Mouse (Mus musculus) heart, postnatal 10 days (tissue): ENCODE results near the gene Fam43a. TPM values are rescaled to one million over a fixed set of nuclear protein-coding genes. Genes with fewer than 3 reads are reported as not detected.

Experiments used
- DNase-seq, 2 experiments: peaks; one replicate each; pipeline ENCODE4 v3.0.0; 2021
- intact Hi-C: fragments of 180-260 bp; cut with DNase I; formaldehyde crosslinking; loops from one replicate; pipeline ENCODE4 v1.15.1; 2025
- total RNA-seq, 2 experiments: library from RNA; stranded (reverse); gene quantifications; 2 replicates each; pipeline ENCODE4 v1.2.3; 2021

Fam43a gene
- total RNA-seq, 2 experiments from 2014 or later, result 40.3 to 46.5 TPM

DNA sequence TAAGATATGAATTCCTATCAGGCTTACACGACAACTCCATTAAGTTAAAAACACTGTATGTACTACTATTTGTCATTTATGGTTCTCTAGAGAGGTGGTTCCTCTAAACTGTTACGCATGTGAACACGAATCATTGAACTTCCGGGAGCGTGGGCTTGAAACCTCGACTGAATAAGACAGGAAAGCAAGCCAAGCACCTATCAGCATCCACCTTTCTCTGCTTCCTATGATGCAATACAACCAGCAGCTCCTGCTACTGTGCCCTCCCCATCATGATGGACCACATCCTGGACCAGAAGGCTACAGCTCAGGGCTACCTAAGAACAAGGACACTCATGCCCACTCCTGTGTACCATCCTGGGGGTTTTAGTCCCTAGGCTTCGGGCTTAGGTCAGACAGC, 24.1 kb downstream of the Fam43a start:
- intact Hi-C loops, result no loop called here
- no peak for DNase-seq

DNA sequence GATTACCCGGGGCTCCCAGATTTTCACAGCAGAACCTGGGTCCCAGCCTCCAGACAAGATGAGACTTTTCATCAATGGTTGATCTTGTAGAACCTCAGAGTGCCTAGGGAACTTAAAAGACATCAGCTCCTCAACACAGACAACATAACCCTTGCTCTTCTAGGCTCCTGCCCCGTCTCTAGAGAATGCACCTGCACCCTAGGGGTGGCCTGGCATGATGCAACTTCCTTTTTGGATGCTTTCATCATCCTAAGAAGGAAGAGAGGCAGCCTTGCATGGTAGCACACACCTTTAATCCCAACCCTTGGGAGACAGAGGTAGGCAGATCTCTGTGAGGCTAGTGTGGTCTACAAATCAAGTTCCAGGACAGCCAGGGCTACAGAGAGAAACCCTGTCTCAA, 25.1 kb downstream of the Fam43a start:
- no peak for DNase-seq
- intact Hi-C loops, result no loop called here

DNA sequence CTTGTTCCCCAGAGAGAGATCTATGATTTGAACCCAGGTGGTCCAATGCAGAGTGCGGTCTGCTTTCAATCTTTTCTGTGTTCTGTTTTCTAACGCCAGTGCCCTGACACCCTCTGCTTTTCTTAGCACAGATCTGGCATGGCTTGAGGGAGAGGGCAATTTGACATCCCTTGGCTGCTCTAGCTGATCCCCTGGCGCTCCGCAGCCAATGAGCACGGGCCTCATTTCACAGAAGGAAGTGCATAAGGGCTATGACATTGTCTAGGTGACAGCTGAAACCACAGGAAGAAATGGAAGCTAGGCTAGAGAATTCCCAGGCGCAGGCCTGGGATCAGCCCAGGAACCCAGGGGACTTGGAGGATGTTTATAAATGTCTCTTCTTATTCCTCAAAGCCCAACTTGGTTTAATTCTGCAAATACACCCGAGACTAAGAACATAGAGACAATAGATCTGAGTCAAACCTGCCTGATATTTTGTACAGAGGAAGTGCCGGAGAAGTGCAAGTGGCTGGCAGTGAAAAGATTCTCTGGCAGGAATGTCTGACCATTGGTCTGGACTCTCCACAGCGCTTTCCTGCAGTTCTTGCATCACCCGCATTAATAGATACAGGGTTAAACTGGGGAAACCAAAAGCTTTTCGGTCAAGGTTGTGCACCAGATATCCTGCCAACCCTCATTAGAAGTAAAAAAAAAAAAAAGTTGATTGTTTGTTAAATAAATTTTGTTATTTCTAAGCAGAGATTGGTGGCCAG, 28.2 kb downstream of the Fam43a start:
- peak; percentile 28 to 44 for DNase-seq

DNA sequence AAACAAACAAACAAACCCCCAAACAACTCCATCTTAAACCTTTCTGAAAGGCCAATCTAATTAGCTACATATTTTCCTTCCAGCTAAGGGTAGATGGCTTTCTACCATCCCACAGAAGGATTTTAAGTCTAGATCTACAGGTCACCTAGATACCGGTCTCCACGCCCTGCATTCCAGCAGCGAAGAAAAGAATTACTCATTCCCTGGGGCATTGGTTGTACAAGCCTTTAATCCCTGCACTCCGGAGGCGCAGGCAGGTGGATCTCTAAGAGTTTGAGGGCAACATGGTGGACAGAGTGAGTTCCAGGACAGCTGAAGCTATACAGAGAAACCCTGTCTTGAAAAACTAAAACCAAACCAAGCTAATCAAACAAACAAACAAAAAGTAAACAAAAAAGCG, 28.9 kb downstream of the Fam43a start:
- intact Hi-C loops, result no loop called here
- no peak for DNase-seq

More for the DNA sequence above, 28.2 kb downstream of the Fam43a start:
- intact Hi-C loops, result no loop called here

DNA sequence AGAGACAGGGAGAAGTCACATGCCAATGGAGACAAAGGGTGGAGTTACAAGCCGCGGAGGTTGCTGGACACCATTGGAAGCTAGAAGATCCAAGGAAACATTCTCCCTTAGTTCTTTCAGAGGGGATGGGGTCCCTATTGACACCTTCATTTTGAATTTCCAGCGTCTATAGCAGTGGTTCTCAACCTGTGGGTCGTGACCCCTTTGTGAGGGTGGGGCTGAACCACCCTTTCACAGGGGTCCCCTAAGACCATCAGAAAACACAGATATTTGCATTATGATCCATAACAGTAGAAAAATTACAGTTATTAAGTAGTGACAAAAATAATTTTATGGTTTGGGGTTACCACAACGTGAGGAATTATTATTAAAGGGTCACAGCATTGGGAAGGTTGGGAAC, 30.0 kb downstream of the Fam43a start:
- intact Hi-C loops, result no loop called here

DNA sequence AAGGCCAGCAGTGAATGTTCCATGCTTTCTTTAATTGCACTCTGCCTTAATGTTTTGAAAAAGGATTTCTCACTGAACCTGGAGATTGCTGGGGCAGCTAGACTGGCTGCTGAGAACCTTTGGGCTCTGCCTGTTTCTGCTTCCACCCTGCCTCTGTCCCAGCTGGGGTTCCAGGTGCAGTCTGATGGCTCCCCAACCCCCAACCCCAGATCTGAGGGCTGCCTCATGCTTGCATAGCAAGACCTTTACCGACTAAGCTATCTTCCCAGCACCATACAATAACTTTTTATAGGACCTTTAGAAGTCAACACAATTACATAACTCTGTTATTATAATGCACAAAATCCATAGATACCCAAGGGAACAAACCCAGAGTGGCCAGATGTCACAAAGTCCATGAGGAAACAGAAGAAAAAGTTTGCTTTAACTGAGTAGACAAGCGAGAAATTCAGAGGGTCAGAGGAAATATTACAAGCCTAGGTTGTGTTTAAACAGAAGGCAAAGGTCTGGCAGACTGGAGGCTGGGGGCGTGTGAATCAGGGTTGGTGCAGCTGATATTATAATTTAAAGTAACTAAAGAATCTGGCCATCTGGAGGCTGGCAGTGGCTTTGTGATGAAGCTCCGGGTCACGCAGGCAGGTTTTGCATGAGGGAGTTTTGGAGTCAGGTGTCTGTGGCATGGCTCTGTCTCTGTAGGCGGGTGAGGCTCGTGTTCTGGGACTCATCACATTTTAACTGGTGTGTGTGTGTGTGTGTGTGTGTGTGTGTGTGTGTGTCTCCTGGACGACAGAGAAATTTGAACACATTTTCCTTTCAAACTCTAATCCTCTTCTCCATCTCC, 34.6 kb downstream of the Fam43a start:
- no peak for DNase-seq
- intact Hi-C loops, result no loop called here

More for the DNA sequence above, 30.0 kb downstream of the Fam43a start:
- no peak for DNase-seq

DNA sequence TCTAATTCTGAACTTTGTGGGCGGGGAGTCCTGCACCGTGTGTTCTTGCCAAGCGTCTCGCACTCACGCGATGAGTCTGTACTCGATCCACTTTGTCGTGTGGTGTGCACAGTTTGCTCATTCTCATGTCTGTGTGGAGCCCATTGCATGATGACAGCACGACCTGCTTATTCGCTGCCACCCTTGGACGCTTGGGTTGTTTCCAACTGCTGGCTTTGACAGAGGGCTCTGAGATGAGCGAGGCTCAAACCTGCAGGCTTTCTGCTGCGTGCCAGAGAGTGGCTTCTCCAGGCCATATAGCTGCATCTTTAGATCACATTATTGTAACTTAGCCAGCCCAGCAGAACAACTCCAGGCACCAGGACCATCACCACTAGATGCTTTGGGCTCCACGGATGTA, 39.1 kb downstream of the Fam43a start:
- DNase-seq, result no peak
- intact Hi-C loops, result no loop called here

DNA sequence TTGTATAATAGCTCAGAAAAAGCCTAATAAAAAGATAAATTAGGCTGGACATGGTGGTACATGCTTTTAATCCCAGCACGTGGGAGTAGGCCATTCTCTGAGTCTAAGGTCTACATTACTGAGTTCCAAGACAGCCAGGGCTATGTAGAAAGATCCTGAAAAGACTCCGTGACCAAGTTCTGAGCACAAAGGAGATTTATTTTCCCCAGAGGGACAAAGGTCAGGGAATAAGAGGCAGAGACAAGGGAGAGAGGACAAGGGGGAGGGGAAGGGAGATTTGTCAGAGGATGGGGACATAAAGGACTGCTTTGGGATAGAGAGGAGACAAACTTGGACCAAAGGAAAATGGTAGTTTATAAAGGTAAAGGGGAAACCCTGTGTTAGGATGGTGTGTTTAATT, 41.1 kb downstream of the Fam43a start:
- no peak for DNase-seq
- intact Hi-C loops, result no loop called here

DNA sequence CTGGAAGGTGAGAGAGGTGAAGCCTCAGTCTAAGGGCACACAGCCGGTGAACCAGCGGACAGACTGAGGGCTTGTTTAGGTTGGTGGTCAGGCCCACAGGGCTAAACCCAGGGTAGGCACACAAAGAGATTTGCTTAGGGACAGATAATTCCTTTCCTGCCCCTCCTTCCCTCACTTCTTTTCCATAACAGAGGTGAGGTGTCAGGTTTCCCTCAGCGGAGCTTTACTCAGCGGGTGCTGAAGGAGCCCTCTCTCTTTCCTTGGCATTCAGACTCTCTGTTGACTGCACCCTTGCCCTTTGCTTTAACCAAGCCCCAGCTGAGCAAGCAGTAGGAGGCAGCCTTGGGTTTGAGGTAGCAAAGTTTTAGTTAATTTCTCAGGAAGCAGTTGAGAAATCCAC, 41.9 kb downstream of the Fam43a start:
- no peak for DNase-seq
- intact Hi-C loops, result no loop called here

DNA sequence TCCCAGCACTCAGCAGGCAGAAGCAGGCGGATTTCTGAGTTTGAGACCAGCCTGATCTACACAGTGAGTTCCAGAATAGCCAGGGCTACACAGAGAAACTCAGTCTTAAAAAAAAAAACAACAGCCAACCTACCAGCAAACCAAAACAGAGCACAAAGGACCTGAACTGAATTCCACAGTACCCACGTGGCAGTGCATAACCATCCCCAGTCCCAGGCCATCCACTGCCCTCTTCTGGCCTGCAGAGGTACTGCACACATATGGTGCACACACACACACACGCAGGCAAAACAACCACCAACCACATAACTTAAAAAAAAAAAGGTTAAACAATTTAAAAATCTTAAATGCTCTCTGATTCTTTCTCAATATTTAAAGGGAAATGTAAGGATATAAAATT, 42.7 kb downstream of the Fam43a start:
- intact Hi-C loops, result no loop called here

DNA sequence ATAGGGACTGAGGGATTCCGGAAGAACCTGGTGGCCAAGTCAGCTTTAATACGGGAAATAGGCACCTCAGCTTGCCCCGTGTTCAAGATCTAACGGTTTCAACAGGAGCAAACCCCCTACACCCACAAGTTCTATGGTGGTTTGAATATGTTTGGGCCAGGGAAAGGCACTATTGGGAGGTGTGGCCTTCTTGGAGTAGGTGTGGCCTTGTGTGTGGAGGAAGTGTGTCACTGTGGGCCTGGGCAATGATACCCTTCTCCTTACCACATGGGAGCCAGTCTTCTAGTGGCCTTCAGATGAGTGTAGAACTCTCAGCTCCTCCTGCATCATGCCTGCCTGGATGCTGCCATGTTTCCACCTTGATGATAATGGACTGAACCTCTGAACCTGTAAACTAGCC, 45.5 kb downstream of the Fam43a start:
- intact Hi-C loops, result no loop called here
- no peak for DNase-seq

More for the DNA sequence above, 42.7 kb downstream of the Fam43a start:
- DNase-seq, result no peak

DNA sequence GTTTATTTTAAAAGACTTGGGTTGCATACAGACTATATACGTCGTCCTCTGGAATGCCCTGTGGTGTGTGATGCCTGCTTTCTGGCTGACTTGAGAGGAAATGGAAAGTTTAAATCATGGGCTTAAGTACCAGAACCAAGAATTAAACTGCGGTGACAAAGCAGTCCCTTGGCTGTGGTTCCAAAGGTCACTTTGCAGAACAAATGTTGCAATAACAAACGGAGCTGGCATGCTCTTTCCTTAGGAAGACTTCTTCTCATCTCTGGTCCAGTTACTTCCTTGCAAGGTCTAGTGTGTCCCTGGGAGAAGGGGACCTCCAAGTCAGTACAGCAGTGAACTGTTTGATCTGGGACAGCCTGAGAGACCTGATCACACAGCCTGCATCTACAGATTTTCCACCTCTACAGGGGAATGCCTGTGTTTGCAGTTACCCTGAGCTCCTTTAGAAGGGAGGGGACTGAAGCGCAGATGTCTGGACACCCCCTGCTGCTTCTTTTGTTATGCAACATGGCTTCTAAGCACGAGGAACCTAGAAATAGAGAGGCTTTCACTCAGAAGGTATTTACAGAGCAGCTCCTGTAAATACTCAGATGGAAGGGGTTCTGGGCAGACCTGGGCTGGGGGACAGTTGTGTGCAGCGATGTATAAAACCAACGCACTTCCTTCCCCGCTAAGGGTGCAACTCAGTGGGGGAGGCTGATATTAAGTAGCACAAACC, 46.5 kb downstream of the Fam43a start:
- no peak for DNase-seq
- intact Hi-C loops, result no loop called here

DNA sequence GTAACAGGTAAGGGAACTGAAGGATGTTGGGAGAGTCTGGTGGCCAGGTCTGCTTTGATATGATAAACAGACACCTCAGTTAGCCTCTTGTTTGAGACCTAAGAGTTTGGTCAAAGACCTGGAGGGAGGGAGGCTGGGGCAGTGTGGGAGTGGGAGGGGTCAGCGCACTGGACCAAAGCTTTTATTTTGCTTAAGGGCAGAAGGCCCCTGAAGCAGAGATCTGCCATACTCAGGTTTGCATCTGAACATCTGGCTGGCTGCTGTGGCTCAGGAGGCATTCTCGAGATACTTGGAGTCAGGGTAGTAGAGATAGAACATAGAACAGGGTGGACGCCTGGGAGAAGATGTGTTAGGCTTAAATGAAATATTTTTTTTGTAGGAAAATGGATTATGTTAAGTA, 47.3 kb downstream of the Fam43a start:
- intact Hi-C loops, result no loop called here
- no peak for DNase-seq

DNA sequence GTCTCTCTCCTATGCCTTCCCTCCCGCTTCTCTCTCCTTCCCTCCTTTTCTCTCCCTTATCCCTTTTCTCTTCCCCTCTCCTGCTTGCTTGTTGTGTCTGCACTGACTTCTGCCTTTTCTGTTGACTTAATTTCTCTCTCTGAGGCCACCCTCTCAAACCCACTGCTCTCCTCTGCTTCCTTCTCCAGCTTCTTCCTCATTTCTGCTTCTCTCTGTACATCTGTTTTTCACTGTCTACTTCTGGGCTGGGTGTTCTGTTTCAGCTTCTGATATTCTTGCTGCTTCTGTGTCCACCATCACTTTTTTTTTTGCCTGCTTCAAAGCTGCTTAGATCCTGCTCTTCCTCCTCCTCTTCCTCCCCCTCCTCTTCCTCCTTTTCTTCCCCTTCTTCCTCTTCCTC, 51.8 kb downstream of the Fam43a start:
- DNase-seq, result no peak
- intact Hi-C loops, result loop anchor here (5.0 kb wide), 2 partner anchors 34 to 49 kb away; no protein-coding TSS in a partner anchor

Other genes with a start within 250 kb of the Fam43a start
- 10 to 100 TPM; 73.5 to 73.9 TPM for gene Atp13a3, start 193.7 kb upstream of the Fam43a start, total RNA-seq
- 10 to 100 TPM; 15.6 to 18.5 TPM for gene Tmem44, start 48.9 kb upstream of the Fam43a start, total RNA-seq
- gene Lsg1, start 12.1 kb upstream of the Fam43a start, total RNA-seq, result 10 to 100 TPM; 26.3 to 27.0 TPM